Mouse (Mus musculus): Measurements from ENCODE around the gene Gm17268.

DNA sequence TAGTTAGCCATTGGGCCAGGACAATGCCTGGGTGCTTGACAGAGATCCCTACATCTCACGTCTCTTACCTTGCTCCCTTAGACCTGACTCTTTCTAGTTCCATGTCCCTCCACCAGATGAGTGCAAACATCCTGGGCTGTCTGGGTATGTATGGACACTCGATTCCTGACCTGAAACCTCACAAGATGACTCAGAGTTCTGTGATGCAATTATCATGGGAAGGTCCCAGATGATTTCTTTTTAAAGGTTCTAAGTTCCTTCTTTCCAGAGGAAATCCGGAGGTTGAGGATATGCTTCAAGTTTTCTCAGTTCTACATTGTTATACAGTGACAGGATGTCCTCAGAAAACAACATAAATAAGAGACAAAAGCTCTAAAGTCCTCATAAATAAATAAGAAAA lies 42.5 kb upstream of the Gm17268 start:
- TF ChIP-seq CTCF (IDR thresholded peaks at IDR 0.05; ENCODE audit: control insufficient read depth, insufficient read depth, insufficient read length) (no peak), MAX (IDR thresholded peaks at IDR 0.05) (no peak)
